In the genomic region with DNA sequence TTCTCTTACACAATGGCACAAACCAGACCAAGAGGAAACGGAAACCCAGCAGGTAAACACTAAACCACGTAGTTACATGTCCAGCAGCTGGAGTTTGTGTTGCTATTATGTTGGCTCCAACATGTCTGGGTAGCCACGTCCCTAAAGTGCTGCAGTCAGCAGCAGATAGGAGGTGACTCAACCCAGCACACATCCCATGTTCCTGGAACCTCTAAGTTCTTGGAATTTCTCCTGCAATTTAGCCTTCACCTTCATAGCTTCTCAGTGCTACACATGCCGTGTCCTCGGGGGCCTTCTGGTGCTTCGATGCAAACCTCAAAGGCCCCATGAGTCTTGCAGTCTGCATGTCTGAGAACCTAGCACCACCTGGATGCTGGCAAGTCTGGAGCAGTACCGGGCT, we compare ENCODE assay signal across 14 mouse cellular contexts.
"Had no signal": no experiment of that assay in that cellular context is flagged by ENCODE, and none has a peak within 500 bp of the region (broad histone marks: within the 10 kb centered on the region; RNA-seq: fewer than 3 reads in every experiment).

No protein-coding gene starts in this region.

- H3K9me3 ChIP-seq: midbrain, embryonic 10.5 days; midbrain, embryonic 15.5 days; neural tube, embryonic 13.5 days had no signal

- DNase-seq: kidney, postnatal 10 days; kidney, postnatal 4 days; left cerebral cortex, postnatal 4 days; lung, adult 18-20 months; lung, postnatal 36 days; right cerebral cortex, adult 18-20 months; thymus, adult 18-20 months; thymus, postnatal 14 days had no signal

- ATAC-seq: midbrain, embryonic 15.5 days had no signal

- H3K4me2 ChIP-seq: limb, embryonic 13.5 days; midbrain, embryonic 15.5 days; neural tube, embryonic 13.5 days had no signal

- H3K27me3 ChIP-seq: limb, embryonic 13.5 days; midbrain, embryonic 15.5 days; neural tube, embryonic 13.5 days had no signal

- H3K9ac ChIP-seq: limb, embryonic 13.5 days; liver, embryonic 14.5 days; midbrain, embryonic 15.5 days; neural tube, embryonic 13.5 days had no signal

- H3K4me1 ChIP-seq: limb, embryonic 13.5 days; midbrain, embryonic 10.5 days; midbrain, embryonic 15.5 days; neural tube, embryonic 13.5 days had no signal

- H3K4me3 ChIP-seq: layer of hippocampus, adult 2 months; limb, embryonic 13.5 days; midbrain, embryonic 10.5 days; midbrain, embryonic 15.5 days; neural tube, embryonic 13.5 days had no signal

- H3K36me3 ChIP-seq: limb, embryonic 13.5 days; midbrain, embryonic 10.5 days; midbrain, embryonic 15.5 days; neural tube, embryonic 13.5 days had no signal

- H3K27ac ChIP-seq: layer of hippocampus, adult 2 months; limb, embryonic 13.5 days; liver, embryonic 14.5 days; midbrain, embryonic 10.5 days; midbrain, embryonic 15.5 days; neural tube, embryonic 13.5 days had no signal
